Mouse (Mus musculus) gastrocnemius, adult 2 months (tissue): ENCODE results near the gene Ano2. TPM values are rescaled to one million over a fixed set of nuclear protein-coding genes. Genes with fewer than 3 reads are reported as not detected.

Experiments
- DNase-seq: peaks from one replicate; pipeline ENCODE4 v3.0.0; 2022
- H3K27ac ChIP-seq: fragments of 200-600 bp; 2 replicates; pipeline ENCODE4 v1.8.1; 2022; ENCODE audit warnings: mild to moderate bottlenecking
- H3K4me3 ChIP-seq: fragments of 200-600 bp; 2 replicates; pipeline ENCODE4 v1.8.1; 2022; ENCODE audit warnings: mild to moderate bottlenecking, moderate library complexity
- CTCF ChIP-seq: fragments of 200-600 bp; IDR thresholded peaks from 2 replicates; pipeline ENCODE4 v1.8.1; 2022; ENCODE audit warnings: antibody characterized with exemption, mild to moderate bottlenecking, moderate library complexity
- intact Hi-C: fragments of 180-260 bp; cut with DNase I; formaldehyde crosslinking; loops from one replicate; pipeline ENCODE4 v1.15.1; 2025
- total RNA-seq, 2 experiments: library from RNA; stranded (reverse); gene quantifications; 2 replicates each; pipeline ENCODE4 v1.2.3; 2021

Ano2 gene
- total RNA-seq, 2 experiments from 2014 or later = not detected

- no peak for TF ChIP-seq CTCF
- H3K4me3 ChIP-seq = no peak overlapping the region
- H3K27ac ChIP-seq = no peak overlapping the region
- intact Hi-C loops = no loop called here
- no peak for DNase-seq
These were observed 289.4 kb downstream of the Ano2 start for GRCm38 (mm10) chr6:125979601-125980000.

- Histone ChIP-seq H3K4me3 (no peak overlapping the region), H3K27ac (no peak overlapping the region)
- no peak for DNase-seq
- intact Hi-C loops = no loop called here
- no peak for TF ChIP-seq CTCF
These were observed 293.8 kb downstream of the Ano2 start for GRCm38 (mm10) chr6:125984050-125984449.

- Histone ChIP-seq H3K4me3 (no peak overlapping the region), H3K27ac (no peak overlapping the region)
- no peak for TF ChIP-seq CTCF
- no peak for DNase-seq
- intact Hi-C loops = no loop called here
These were observed 302.5 kb downstream of the Ano2 start for GRCm38 (mm10) chr6:125992731-125993130.

- intact Hi-C loops = no loop called here
- no peak overlapping the region for H3K4me3 ChIP-seq
- DNase-seq = no peak
These were observed 311.6 kb downstream of the Ano2 start for GRCm38 (mm10) chr6:126001797-126002196.

GRCm38 (mm10) chr6:126003002-126003742, 313.0 kb downstream of the Ano2 start:
- Histone ChIP-seq H3K27ac (no peak overlapping the region), H3K4me3 (no peak overlapping the region)
- intact Hi-C loops = no loop called here
- no peak for TF ChIP-seq CTCF
- DNase-seq = no peak

More at GRCm38 (mm10) chr6:126001797-126002196, 311.6 kb downstream of the Ano2 start:
- H3K27ac ChIP-seq = no peak overlapping the region
- TF ChIP-seq CTCF = no peak

GRCm38 (mm10) chr6:126006647-126007046, 316.4 kb downstream of the Ano2 start:
- no peak for TF ChIP-seq CTCF
- intact Hi-C loops = no loop called here
- DNase-seq = no peak
- H3K27ac ChIP-seq = no peak overlapping the region
- no peak overlapping the region for H3K4me3 ChIP-seq

- DNase-seq = no peak
- no peak for TF ChIP-seq CTCF
- intact Hi-C loops = no loop called here
- H3K4me3 ChIP-seq = no peak overlapping the region
- H3K27ac ChIP-seq = peak overlapping the region; percentile 35
These were observed 318.9 kb downstream of the Ano2 start for GRCm38 (mm10) chr6:126009083-126009482.

GRCm38 (mm10) chr6:126016991-126017390, 326.8 kb downstream of the Ano2 start:
- intact Hi-C loops = no loop called here
- TF ChIP-seq CTCF = peak; percentile 8; the same call in 1 of the 2 replicates
- no peak for DNase-seq
- Histone ChIP-seq H3K27ac (no peak overlapping the region), H3K4me3 (no peak overlapping the region)

GRCm38 (mm10) chr6:126018411-126018810, 328.2 kb downstream of the Ano2 start:
- intact Hi-C loops = no loop called here
- no peak for TF ChIP-seq CTCF
- H3K4me3 ChIP-seq = no peak overlapping the region
- peak overlapping the region; percentile 35; the same call in 1 of the 2 replicates for H3K27ac ChIP-seq
- no peak for DNase-seq

- Histone ChIP-seq H3K27ac (no peak overlapping the region), H3K4me3 (no peak overlapping the region)
- intact Hi-C loops = no loop called here
- no peak for DNase-seq
- TF ChIP-seq CTCF = no peak
These were observed 343.6 kb downstream of the Ano2 start for GRCm38 (mm10) chr6:126033693-126034402.

GRCm38 (mm10) chr6:126034403-126034724, 344.1 kb downstream of the Ano2 start:
- TF ChIP-seq CTCF = no peak
- intact Hi-C loops = no loop called here
- Histone ChIP-seq H3K4me3 (no peak overlapping the region), H3K27ac (no peak overlapping the region)
- DNase-seq = no peak

GRCm38 (mm10) chr6:126034728-126035127, 344.5 kb downstream of the Ano2 start:
- intact Hi-C loops = no loop called here
- Histone ChIP-seq H3K27ac (no peak overlapping the region), H3K4me3 (no peak overlapping the region)
- peak; percentile 27 for DNase-seq
- no peak for TF ChIP-seq CTCF

- DNase-seq = no peak
- TF ChIP-seq CTCF = no peak
- no peak overlapping the region for H3K4me3 ChIP-seq
- H3K27ac ChIP-seq = no peak overlapping the region
- intact Hi-C loops = no loop called here
These were observed 345.4 kb downstream of the Ano2 start for GRCm38 (mm10) chr6:126035621-126036020.
